Mouse (Mus musculus): ENCODE results near the gene Srgap2. TPM values are rescaled to one million over a fixed set of nuclear protein-coding genes. Genes with fewer than 3 reads are reported as not detected.
"Not testable (repeated sequence)": the region's sequence is repeated elsewhere in the genome, so short reads cannot be mapped to it uniquely, and the experiment has no call there.

Srgap2 gene
- polyA plus RNA-seq (2012) = 0.37 and 0.38 TPM in 2 replicates

- Histone ChIP-seq H3K9me3 (ENCODE audit: control insufficient read depth, low read length) (no peaks in the 10 kb centered on the region), H3K27me3 (ENCODE audit: control insufficient read depth) (peaks cover 12% of the 10 kb centered on the region), H3K4me1 (ENCODE audit: control insufficient read depth) (peaks cover 59% of the 10 kb centered on the region), H3K4me3 (replicated peaks) (peak within 1 kb of the TSS; percentile 96), H3K36me3 (ENCODE audit: control insufficient read depth) (peaks cover 7% of the 10 kb centered on the region)
- TF ChIP-seq TAL1 (IDR thresholded peaks at IDR 0.05; ENCODE audit: low read length) (no peak), GATA1 (IDR thresholded peaks at IDR 0.05; ENCODE audit: low read length) (peak; percentile 72)
Measured at GRCm38 (mm10) chr1:131527281-131528080, at the start of gene Srgap2, which contains the start of gene Fam72a. TSS of gene Srgap2 (minus strand) at chr1:131527352. TSS of gene Fam72a (plus strand) at chr1:131527903.

DNA sequence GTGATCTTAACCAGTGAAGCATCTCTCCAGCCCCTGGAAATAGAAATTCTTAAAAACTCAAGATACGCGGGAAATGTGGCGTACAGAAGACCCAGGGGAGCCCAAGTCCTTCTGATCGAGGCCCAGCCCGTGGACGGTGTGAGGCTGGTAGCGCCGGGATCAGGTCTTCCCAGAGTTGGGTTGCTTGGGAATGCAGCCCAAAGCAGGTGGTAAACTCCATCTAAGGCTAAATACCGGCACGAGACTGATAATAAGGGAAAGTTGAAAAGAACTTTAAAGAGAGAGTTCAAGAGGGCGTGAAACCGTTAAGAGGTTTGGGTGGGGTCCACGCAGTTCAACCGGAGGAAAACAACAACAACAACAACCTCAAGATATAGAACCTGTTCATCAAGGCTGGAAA lies 46.6 kb upstream of the Srgap2 start:
- Histone ChIP-seq H3K27me3 (ENCODE audit: control insufficient read depth) (no peaks in the 10 kb centered on the region), H3K4me3 (replicated peaks) (no peak overlapping the region), H3K4me1 (ENCODE audit: control insufficient read depth) (no peaks in the 10 kb centered on the region), H3K9me3 (ENCODE audit: control insufficient read depth, low read length) (no peaks in the 10 kb centered on the region), H3K36me3 (ENCODE audit: control insufficient read depth) (no peaks in the 10 kb centered on the region)
- TF ChIP-seq GATA1 (IDR thresholded peaks at IDR 0.05; ENCODE audit: low read length) (no peak), TAL1 (IDR thresholded peaks at IDR 0.05; ENCODE audit: low read length) (no peak)

DNA sequence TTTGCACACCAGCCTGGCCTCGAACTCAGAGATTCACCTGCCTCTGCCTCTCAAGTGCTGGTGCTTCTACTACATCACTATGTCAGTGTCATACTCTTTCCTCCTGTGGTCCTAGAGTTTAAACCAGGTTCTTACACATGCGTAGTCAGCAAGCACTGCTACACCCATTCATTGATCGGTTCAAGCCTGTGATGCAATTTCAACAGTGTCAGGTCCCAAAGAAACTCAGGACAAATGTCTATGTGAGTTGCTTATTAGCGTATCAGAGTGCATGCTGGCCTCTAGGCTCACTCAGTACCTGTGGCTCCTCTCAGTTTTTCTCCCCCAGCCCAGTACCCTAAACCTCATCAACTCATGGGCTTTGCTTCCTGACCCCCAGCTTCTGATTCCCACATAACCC lies 43.2 kb upstream of the Srgap2 start:
- H3K9me3 ChIP-seq (ENCODE audit: control insufficient read depth, low read length) = no peaks in the 10 kb centered on the region
- no peaks in the 10 kb centered on the region for H3K36me3 ChIP-seq (ENCODE audit: control insufficient read depth)
- H3K4me3 ChIP-seq (replicated peaks) = no peak overlapping the region
- no peaks in the 10 kb centered on the region for H3K4me1 ChIP-seq (ENCODE audit: control insufficient read depth)
- no peaks in the 10 kb centered on the region for H3K27me3 ChIP-seq (ENCODE audit: control insufficient read depth)
- TF ChIP-seq TAL1 (IDR thresholded peaks at IDR 0.05; ENCODE audit: low read length) (no peak), GATA1 (IDR thresholded peaks at IDR 0.05; ENCODE audit: low read length) (no peak)

DNA sequence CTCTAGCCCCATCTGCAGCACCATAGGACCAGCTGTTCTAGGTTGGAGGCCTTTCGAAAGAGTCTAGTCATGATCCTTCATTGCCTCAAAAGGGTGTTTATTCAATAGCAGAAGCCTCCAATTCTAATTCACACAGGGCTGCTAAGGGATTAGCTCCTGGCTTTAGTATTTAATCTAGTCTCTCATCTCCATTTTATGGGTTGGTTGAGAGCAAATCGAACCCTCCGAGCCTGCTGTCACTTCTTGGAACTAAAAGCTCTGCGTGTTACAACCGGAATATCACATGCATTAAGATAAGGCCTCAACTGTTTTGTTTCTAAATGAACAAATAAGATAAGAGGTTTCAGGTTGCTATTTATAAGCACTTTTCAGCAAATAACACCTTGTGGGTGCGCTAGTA lies 42.6 kb upstream of the Srgap2 start:
- no peaks in the 10 kb centered on the region for H3K27me3 ChIP-seq (ENCODE audit: control insufficient read depth)
- H3K36me3 ChIP-seq (ENCODE audit: control insufficient read depth) = no peaks in the 10 kb centered on the region
- no peak overlapping the region for H3K4me3 ChIP-seq (replicated peaks)
- TF ChIP-seq GATA1 (IDR thresholded peaks at IDR 0.05; ENCODE audit: low read length) (no peak), TAL1 (IDR thresholded peaks at IDR 0.05; ENCODE audit: low read length) (no peak)
- H3K4me1 ChIP-seq (ENCODE audit: control insufficient read depth) = no peaks in the 10 kb centered on the region
- H3K9me3 ChIP-seq (ENCODE audit: control insufficient read depth, low read length) = no peaks in the 10 kb centered on the region

DNA sequence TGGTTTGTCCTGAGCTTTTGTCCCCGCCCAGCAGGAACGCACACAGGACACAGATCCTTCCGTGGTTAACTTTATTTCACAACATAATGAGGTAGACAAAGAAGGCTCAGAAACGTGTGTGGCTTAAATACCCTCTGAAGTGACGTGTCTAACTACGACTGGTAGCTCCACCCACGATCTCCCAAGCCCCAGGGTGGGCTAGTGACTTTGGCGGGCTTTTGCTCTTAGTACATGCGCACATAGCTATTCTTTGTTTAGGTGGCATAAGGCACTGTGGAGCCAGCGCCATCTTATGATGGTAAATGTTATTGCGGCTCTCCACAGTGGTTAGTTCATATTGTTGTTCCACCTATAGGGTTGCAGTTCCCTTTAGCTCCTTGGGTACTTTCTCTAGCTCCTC lies 38.9 kb upstream of the Srgap2 start:
- H3K9me3 ChIP-seq (ENCODE audit: control insufficient read depth, low read length); H3K36me3 ChIP-seq (ENCODE audit: control insufficient read depth); H3K4me1 ChIP-seq (ENCODE audit: control insufficient read depth); H3K4me3 ChIP-seq (replicated peaks); H3K27me3 ChIP-seq (ENCODE audit: control insufficient read depth): not testable (repeated sequence)

DNA sequence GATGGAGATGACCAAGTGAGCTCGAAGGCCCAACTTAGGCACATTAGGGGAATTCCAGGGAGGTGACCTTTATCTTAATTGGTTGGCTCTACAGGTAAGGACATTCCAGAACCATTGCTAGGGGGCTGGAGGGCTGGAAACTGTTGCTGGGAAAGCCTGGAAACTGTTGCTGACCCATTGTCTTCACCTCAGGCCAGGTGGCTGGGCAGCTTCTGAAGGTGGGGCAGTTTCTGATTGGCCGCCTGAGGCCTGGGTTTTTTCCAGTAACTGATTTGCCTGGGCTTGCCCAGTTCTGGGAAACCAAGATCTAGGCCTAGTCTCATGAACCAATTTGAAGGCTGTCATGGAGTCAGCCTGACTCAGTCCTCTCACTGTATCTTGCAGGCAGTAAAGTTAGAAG lies 34.9 kb upstream of the Srgap2 start:
- no peak for TF ChIP-seq GATA1 (IDR thresholded peaks at IDR 0.05; ENCODE audit: low read length)
- TF ChIP-seq TAL1 (IDR thresholded peaks at IDR 0.05; ENCODE audit: low read length) = no peak
- Histone ChIP-seq H3K27me3 (ENCODE audit: control insufficient read depth) (no peaks in the 10 kb centered on the region), H3K4me1 (ENCODE audit: control insufficient read depth) (no peaks in the 10 kb centered on the region)

GRCm38 (mm10) chr1:131560500-131560899 lies 33.3 kb upstream of the Srgap2 start:
- TF ChIP-seq TAL1 (IDR thresholded peaks at IDR 0.05; ENCODE audit: low read length) = no peak
- no peak for TF ChIP-seq GATA1 (IDR thresholded peaks at IDR 0.05; ENCODE audit: low read length)
- H3K4me3 ChIP-seq (replicated peaks) = no peak overlapping the region
- no peaks in the 10 kb centered on the region for H3K27me3 ChIP-seq (ENCODE audit: control insufficient read depth)
- no peaks in the 10 kb centered on the region for H3K9me3 ChIP-seq (ENCODE audit: control insufficient read depth, low read length)
- no peaks in the 10 kb centered on the region for H3K36me3 ChIP-seq (ENCODE audit: control insufficient read depth)
- no peaks in the 10 kb centered on the region for H3K4me1 ChIP-seq (ENCODE audit: control insufficient read depth)

More for the DNA sequence above, 34.9 kb upstream of the Srgap2 start:
- no peak overlapping the region for H3K4me3 ChIP-seq (replicated peaks)
- no peaks in the 10 kb centered on the region for H3K36me3 ChIP-seq (ENCODE audit: control insufficient read depth)
- H3K9me3 ChIP-seq (ENCODE audit: control insufficient read depth, low read length) = no peaks in the 10 kb centered on the region

GRCm38 (mm10) chr1:131555042-131555812 lies 28.1 kb upstream of the Srgap2 start:
- Histone ChIP-seq H3K4me3 (replicated peaks) (no peak overlapping the region), H3K4me1 (ENCODE audit: control insufficient read depth) (no peaks in the 10 kb centered on the region), H3K27me3 (ENCODE audit: control insufficient read depth) (no peaks in the 10 kb centered on the region), H3K9me3 (ENCODE audit: control insufficient read depth, low read length) (no peaks in the 10 kb centered on the region), H3K36me3 (ENCODE audit: control insufficient read depth) (no peaks in the 10 kb centered on the region)
- TF ChIP-seq GATA1 (IDR thresholded peaks at IDR 0.05; ENCODE audit: low read length) (no peak), TAL1 (IDR thresholded peaks at IDR 0.05; ENCODE audit: low read length) (no peak)

- Histone ChIP-seq H3K4me3 (replicated peaks) (no peak overlapping the region), H3K36me3 (ENCODE audit: control insufficient read depth) (no peaks in the 10 kb centered on the region), H3K27me3 (ENCODE audit: control insufficient read depth) (no peaks in the 10 kb centered on the region), H3K4me1 (ENCODE audit: control insufficient read depth) (no peaks in the 10 kb centered on the region), H3K9me3 (ENCODE audit: control insufficient read depth, low read length) (no peaks in the 10 kb centered on the region)
- TF ChIP-seq GATA1 (IDR thresholded peaks at IDR 0.05; ENCODE audit: low read length) = no peak
- no peak for TF ChIP-seq TAL1 (IDR thresholded peaks at IDR 0.05; ENCODE audit: low read length)
Measured at GRCm38 (mm10) chr1:131553428-131553827, 26.3 kb upstream of the Srgap2 start.

Measured in erythroblast, embryonic 14.5 days (primary cell).